Mouse (Mus musculus): ENCODE measurements around the gene 9530068E07Rik.

- no peak for TF ChIP-seq CTCF (IDR thresholded peaks at IDR 0.05; ENCODE audit: borderline replicate concordance, insufficient read depth, low read depth, low read length)
- no peak for TF ChIP-seq POLR2A (IDR thresholded peaks at IDR 0.05; ENCODE audit: borderline replicate concordance, insufficient read depth, low read length)
These were observed 1.3 kb downstream of the 9530068E07Rik start for GRCm38 (mm10) chr11:52397385-52397987.

Measured in cerebellum, adult 2 months (tissue).